10 mouse cellular contexts compared by ENCODE assay signal in genomic region chr1:106425128-106425936, GRCm38 (mm10).
DNase-seq lines count a peak whose midpoint lies in the region; ATAC-seq lines count a peak whose summit lies in the region.
"Had no signal": no experiment of that assay in that cellular context is flagged by ENCODE, and none has a peak within 500 bp of the region (broad histone marks: within the 10 kb centered on the region; RNA-seq: fewer than 3 reads in every experiment).

No protein-coding gene starts in this region.

- H3K4me2 ChIP-seq in neural tube, embryonic 14.5 days (ENCODE audit: low read depth, low read length): no peak overlapping the region
- H3K4me2 ChIP-seq: embryonic facial prominence, embryonic 12.5 days; liver, embryonic 13.5 days had no signal

- H3K9me3 ChIP-seq in neural tube, embryonic 14.5 days (ENCODE audit: control insufficient read depth, low read length): no peaks in the 10 kb centered on the region
- H3K9me3 ChIP-seq: embryonic facial prominence, embryonic 12.5 days; liver, embryonic 13.5 days had no signal

- H3K4me3 ChIP-seq in neural tube, embryonic 14.5 days (ENCODE audit: low read depth, low read length): no peak overlapping the region
- H3K4me3 ChIP-seq: embryonic facial prominence, embryonic 12.5 days; liver, embryonic 13.5 days had no signal

- H3K36me3 ChIP-seq in neural tube, embryonic 14.5 days (ENCODE audit: control insufficient read depth, insufficient read depth, low read length): no peaks in the 10 kb centered on the region
- H3K36me3 ChIP-seq: embryonic facial prominence, embryonic 12.5 days; liver, embryonic 13.5 days had no signal

- ATAC-seq in neural tube, embryonic 14.5 days (ENCODE audit: low read depth): peak; percentile 56; the same call in 1 of the 2 replicates

- 37% methylated on average over 9 of the region's 9 CpGs for WGBS in neural tube, embryonic 14.5 days

- H3K27ac ChIP-seq in neural tube, embryonic 14.5 days (ENCODE audit: low read depth, low read length): no peak overlapping the region
- H3K27ac ChIP-seq: embryonic facial prominence, embryonic 12.5 days; liver, embryonic 13.5 days had no signal

- DNase-seq in kidney, adult 18-20 months: peak; percentile 32
- no peak for DNase-seq in kidney, adult 11 months
- peak; percentile 55 for DNase-seq in A20 (ENCODE audit: low read depth, low spot score)
- DNase-seq in Muller cell, postnatal 12 days (ENCODE audit: inconsistent ontology term): peak; percentile 36
- DNase-seq in embryo, embryonic 11.5 days (ENCODE audit: low read depth, low spot score): peak; percentile 44
- DNase-seq in kidney, postnatal 14 days: peak; percentile 44
- DNase-seq in spleen, postnatal 4 days (ENCODE audit: low spot score in 2 of 2): no peak
- DNase-seq: liver, embryonic 13.5 days had no signal

- no peaks in the 10 kb centered on the region for H3K27me3 ChIP-seq in neural tube, embryonic 14.5 days (ENCODE audit: control insufficient read depth, insufficient read depth, low read length)
- H3K27me3 ChIP-seq: embryonic facial prominence, embryonic 12.5 days; liver, embryonic 13.5 days had no signal

- H3K4me1 ChIP-seq in neural tube, embryonic 14.5 days (ENCODE audit: control insufficient read depth, insufficient read depth, low read length): no peaks in the 10 kb centered on the region
- H3K4me1 ChIP-seq: embryonic facial prominence, embryonic 12.5 days; liver, embryonic 13.5 days had no signal

- H3K9ac ChIP-seq in neural tube, embryonic 14.5 days (replicated peaks; ENCODE audit: low read depth, low read length): no peak overlapping the region
- H3K9ac ChIP-seq: embryonic facial prominence, embryonic 12.5 days; liver, embryonic 13.5 days had no signal

Comparison
In these comparisons a context has a peak if more than half of its experiments do, and no peak if none do; other contexts are left out.
1. DNase-seq: peak in kidney, adult 18-20 months (single experiment), A20 (single experiment), Muller cell, postnatal 12 days (single experiment), embryo, embryonic 11.5 days (single experiment) and kidney, postnatal 14 days (single experiment); none in kidney, adult 11 months (single experiment) and spleen, postnatal 4 days (0 of 2).